Mouse (Mus musculus) bone marrow, adult 2 months (tissue): ENCODE data around the gene Marc2.

Experiments used
- CTCF ChIP-seq: fragments of 200-500 bp; IDR thresholded peaks from 2 replicates; pipeline ENCODE4 v1.5.1; 2011; ENCODE audit warnings: low read length, control low read depth; ENCODE audit not compliant: control insufficient read depth, insufficient read depth
- POLR2A ChIP-seq: fragments of 200-500 bp; IDR thresholded peaks from 2 replicates; pipeline ENCODE4 v1.6.1; 2011; ENCODE audit warnings: low read depth, mild to moderate bottlenecking, control low read depth, low read length, borderline replicate concordance; ENCODE audit not compliant: control insufficient read depth

GRCm38 (mm10) chr1:184867640-184868120 lies 21.4 kb upstream of the Marc2 start:
- TF ChIP-seq CTCF (no peak), POLR2A (no peak)
